Mouse (Mus musculus): ENCODE measurements around the gene Spata7. TPM values are rescaled to one million over a fixed set of nuclear protein-coding genes. Genes with fewer than 3 reads are reported as not detected.
A peak's percentile ranks its signal among the peaks of the same experiment; 100 is the strongest.

Spata7 gene
- total RNA-seq, 2 experiments from 2014 or later: 3.9 to 5.3 TPM

DNA sequence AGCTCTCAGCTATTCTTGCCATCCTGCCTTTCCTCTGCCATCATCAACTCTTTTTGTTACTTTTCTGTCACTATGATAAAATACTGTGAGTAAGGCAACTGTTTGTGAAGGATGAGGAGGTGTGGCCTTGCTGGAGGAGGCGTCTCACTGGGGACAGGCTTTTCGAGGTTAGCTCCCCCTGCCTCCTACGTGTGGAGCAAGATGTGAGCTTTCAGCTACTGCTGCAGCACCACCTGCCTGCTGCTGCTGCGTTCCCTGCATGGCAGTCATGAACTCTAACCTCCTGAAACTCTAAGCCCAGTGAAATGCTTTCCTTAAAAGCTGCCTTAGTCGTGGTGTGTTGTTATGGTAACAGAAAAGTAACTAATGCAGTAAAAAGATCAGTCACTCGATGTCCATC lies 45.9 kb downstream of the Spata7 start:
- no peak for DNase-seq

- peak; percentile 77 for DNase-seq
These were observed 46.7 kb downstream of the Spata7 start for GRCm38 (mm10) chr12:98674627-98675143.

GRCm38 (mm10) chr12:98676861-98677260 lies 48.9 kb downstream of the Spata7 start:
- DNase-seq: no peak

GRCm38 (mm10) chr12:98677336-98677735 lies 49.4 kb downstream of the Spata7 start:
- DNase-seq: no peak

DNA sequence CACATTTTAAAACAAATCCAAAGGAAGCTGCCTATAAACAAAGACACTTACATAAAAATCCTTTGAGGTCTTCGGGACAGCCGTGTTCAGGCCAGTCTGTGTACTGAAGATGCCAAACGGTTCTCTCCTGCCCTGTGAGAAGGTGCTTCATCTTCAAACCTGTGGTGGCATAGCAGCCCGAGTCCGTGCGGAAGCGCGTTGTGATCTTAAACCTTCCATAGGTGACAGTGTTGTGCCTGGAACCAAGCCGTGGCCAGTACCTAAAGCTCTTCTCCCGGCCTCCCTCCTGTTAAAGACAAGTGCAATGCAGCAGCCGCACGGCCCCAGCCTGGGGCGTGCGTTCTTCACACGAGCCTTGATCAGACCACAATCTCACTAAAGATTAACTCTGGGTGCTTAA lies 51.9 kb downstream of the Spata7 start:
- no peak for DNase-seq

DNA sequence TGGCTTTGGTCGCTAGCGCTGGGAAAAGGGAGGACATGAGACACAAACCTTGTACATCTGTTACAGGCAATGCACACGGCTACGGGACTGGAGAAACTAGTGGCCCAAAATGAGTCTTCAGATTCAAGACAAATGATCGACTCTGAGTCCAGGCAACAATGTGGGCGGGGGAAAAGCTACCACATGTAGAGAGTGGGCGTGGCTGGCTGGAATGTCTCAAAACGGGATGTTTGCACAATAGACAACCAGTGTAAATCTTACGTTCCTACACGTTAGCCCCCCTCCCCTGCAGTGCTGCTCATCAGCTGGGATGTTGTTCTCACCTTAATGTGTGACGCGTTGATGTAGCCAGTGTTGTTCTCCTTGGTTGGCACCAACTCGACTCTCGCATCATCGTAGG lies 54.2 kb downstream of the Spata7 start:
- no peak for DNase-seq

DNA sequence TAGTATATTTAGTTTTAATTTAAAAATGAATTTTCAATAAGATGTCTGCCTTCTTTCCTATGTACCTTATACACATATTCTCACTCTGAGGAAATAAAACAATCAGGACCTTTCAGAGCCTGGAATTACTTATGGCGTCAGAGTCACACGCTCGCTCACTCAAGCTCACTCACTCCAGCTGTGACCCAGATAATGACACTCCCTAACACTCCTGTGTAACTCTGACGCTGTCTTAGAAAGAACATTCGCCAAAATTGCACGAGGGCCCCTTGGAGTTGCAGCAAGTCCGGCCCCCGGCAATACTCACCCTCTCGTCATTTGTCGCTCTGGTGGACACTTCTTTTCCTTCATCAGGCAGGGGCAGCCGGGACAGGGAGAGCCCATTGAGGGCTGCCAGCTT lies 55.2 kb downstream of the Spata7 start:
- no peak for DNase-seq

DNA sequence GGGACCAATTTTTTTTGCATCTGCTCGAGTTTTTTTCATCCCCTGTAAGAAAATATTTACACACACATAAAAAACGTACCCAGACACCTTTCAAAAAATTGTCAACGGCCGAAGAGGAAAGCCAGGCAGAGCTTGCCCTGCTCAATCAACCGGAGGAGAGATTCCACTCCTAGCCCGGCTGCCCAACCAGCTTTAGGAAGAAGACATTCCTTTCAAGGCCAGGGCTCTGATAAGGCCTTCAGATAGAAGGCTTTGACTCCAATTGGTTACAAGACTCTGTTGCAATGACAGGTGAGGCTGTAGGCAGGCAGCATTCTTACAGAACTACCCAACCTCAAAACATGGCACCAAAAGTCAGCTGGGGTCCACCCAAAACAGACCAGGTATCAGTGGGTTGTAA lies 55.6 kb downstream of the Spata7 start:
- DNase-seq: no peak

GRCm38 (mm10) chr12:98690230-98690629 lies 62.3 kb downstream of the Spata7 start:
- no peak for DNase-seq

GRCm38 (mm10) chr12:98697202-98697601 lies 69.2 kb downstream of the Spata7 start:
- DNase-seq: no peak

DNA sequence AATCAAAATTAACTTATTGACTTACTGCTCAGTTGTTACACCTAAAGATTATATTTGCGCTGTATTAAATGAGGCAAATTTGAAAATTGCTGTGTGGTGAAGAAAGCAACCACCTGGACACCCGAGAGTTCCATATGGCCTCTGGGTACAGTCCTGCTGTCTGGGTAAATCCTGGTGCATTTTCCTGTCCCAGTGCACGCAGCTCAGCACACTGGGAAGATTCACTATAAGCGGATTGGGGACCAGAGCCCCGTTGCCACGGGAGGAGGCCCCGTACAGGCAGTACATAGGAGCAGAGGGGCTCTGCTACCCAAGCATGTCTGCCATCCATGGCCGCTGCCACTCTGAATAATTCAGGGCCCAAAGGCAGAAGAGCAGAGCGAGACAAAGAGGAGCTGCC lies 73.6 kb downstream of the Spata7 start:
- DNase-seq: no peak

GRCm38 (mm10) chr12:98703554-98703953 lies 75.6 kb downstream of the Spata7 start:
- DNase-seq: no peak

- no peak for DNase-seq
These were observed 76.0 kb downstream of the Spata7 start for GRCm38 (mm10) chr12:98703961-98704360.

GRCm38 (mm10) chr12:98712819-98713218 lies 84.9 kb downstream of the Spata7 start:
- DNase-seq: no peak

- no peak for DNase-seq
These were observed 85.7 kb downstream of the Spata7 start for GRCm38 (mm10) chr12:98713621-98714103.

DNA sequence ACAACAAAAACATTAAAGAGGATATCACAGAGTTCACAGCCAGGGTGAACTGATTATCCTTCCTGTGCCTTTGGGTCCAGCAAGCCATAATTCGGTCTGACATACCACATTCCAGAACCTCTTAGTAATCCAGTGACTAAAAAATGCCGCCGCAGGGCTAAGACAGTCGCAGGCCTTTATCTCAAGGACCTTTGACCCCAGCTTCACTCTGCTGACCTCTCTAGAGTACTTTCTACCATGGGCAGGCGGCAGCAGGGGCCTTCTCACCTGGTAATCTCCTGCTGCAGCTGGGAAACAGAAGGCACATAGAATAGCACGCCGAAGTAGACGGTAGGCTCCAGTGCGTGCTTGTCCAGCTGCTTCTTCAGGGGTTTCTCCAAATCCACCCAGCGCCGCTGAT lies 86.8 kb downstream of the Spata7 start:
- DNase-seq: no peak

- no peak for DNase-seq
These were observed 88.2 kb downstream of the Spata7 start for GRCm38 (mm10) chr12:98716142-98716541.

Other genes starting within 250 kb of the Spata7 start
- gene Kcnk10, start 49.8 kb upstream of the Spata7 start, total RNA-seq (2021): under 1 TPM; 0.09 TPM
- 10 to 100 TPM; 33.5 to 39.8 TPM for gene Ptpn21, start 109.2 kb downstream of the Spata7 start, total RNA-seq (2021)
- gene Zc3h14, start 118.8 kb downstream of the Spata7 start, total RNA-seq (2021): 10 to 100 TPM; 51.8 to 55.9 TPM

Measured in gastrocnemius, postnatal 10 days (tissue).